Mouse (Mus musculus) stomach, embryonic 16.5 days (tissue): ENCODE results near the gene Ppm1e. TPM values are rescaled to one million over a fixed set of nuclear protein-coding genes. Genes with fewer than 3 reads are reported as not detected.

ENCODE experiments used
- ATAC-seq: fragments of 200-750 bp; cut with Nextera tagmentation; 2 replicates; pipeline ENCODE4 v1.8.0; 2017; ENCODE audit warnings: moderate number of reproducible peaks, moderate TSS enrichment; ENCODE audit not compliant: insufficient read depth, low FRiP score
- H3K27ac ChIP-seq: fragments of 300-500 bp; sonication (generic); 2 replicates; pipeline ENCODE4 v1.5.1; 2014; ENCODE audit warnings: low read length
- H3K27me3 ChIP-seq: fragments of 300-500 bp; sonication (generic); 2 replicates; pipeline ENCODE4 v1.6.1; 2014; ENCODE audit warnings: low read length, control low read depth, mixed read lengths; ENCODE audit not compliant: control insufficient read depth, insufficient read depth
- H3K36me3 ChIP-seq: fragments of 300-500 bp; sonication (generic); 2 replicates; pipeline ENCODE4 v1.6.1; 2014; ENCODE audit warnings: low read length; ENCODE audit not compliant: control insufficient read depth, insufficient read depth
- H3K4me1 ChIP-seq: fragments of 300-500 bp; sonication (generic); 2 replicates; pipeline ENCODE4 v1.6.1; 2014; ENCODE audit warnings: low read length, control low read depth, mixed read lengths; ENCODE audit not compliant: control insufficient read depth, insufficient read depth
- H3K4me2 ChIP-seq: fragments of 300-500 bp; sonication (generic); 2 replicates; pipeline ENCODE4 v1.6.1; 2014; ENCODE audit warnings: low read depth, low read length, mixed read lengths
- H3K4me3 ChIP-seq: fragments of 300-500 bp; sonication (generic); replicated peaks from 2 replicates; pipeline ENCODE4 v1.5.1; 2014; ENCODE audit warnings: mild to moderate bottlenecking, low read length
- H3K9ac ChIP-seq: fragments of 300-500 bp; sonication (generic); 2 replicates; pipeline ENCODE4 v1.6.1; 2014; ENCODE audit warnings: low read length
- H3K9me3 ChIP-seq: fragments of 300-500 bp; sonication (generic); replicated peaks from 2 replicates; pipeline ENCODE4 v1.6.1; 2016; ENCODE audit warnings: low read length, control low read depth; ENCODE audit not compliant: control insufficient read depth
- WGBS: fragments of 180-500 bp; shearing (Covaris S2); extraction: QIAGEN DNeasy Blood & Tissue Kit; methylation state at CpG from one replicate; pipeline ENCODE4 v1.1.7; 2014; 5-methylcytosine and 5-hydroxymethylcytosine counted together
- polyA plus RNA-seq: library from polyadenylated mRNA; unstranded; fragments of >200 nt; fragmentation: Nextera tagmentation; extraction: Ambion mirVana; gene quantifications from 2 replicates; pipeline ENCODE4 v1.2.1, GENCODE M21; 2015

Ppm1e gene
- polyA plus RNA-seq, 1 experiment from 2014 or later: 1.9 TPM

- H3K27me3 ChIP-seq: no peaks in the 10 kb centered on the region
- no peak for ATAC-seq
- no peak overlapping the region for H3K4me3 ChIP-seq
- WGBS: 59% methylated on average over 9 of the region's 9 CpGs
- no peaks in the 10 kb centered on the region for H3K36me3 ChIP-seq
- no peaks in the 10 kb centered on the region for H3K9me3 ChIP-seq
- H3K9ac ChIP-seq: no peak overlapping the region
- no peaks in the 10 kb centered on the region for H3K4me1 ChIP-seq
- H3K4me2 ChIP-seq: no peak overlapping the region
- H3K27ac ChIP-seq: no peak overlapping the region
Observed at GRCm38 (mm10) chr11:87246724-87247493, 111.9 kb downstream of the Ppm1e start.

- H3K9ac ChIP-seq: no peak overlapping the region
- WGBS: 59% methylated on average over 4 of the region's 4 CpGs
- ATAC-seq: no peak
- no peak overlapping the region for H3K4me2 ChIP-seq
- no peaks in the 10 kb centered on the region for H3K4me1 ChIP-seq
- no peak overlapping the region for H3K27ac ChIP-seq
- no peaks in the 10 kb centered on the region for H3K9me3 ChIP-seq
- no peak overlapping the region for H3K4me3 ChIP-seq
- no peaks in the 10 kb centered on the region for H3K27me3 ChIP-seq
- no peaks in the 10 kb centered on the region for H3K36me3 ChIP-seq
Observed at GRCm38 (mm10) chr11:87246107-87246651, 112.6 kb downstream of the Ppm1e start.

- no peaks in the 10 kb centered on the region for H3K9me3 ChIP-seq
- H3K36me3 ChIP-seq: no peaks in the 10 kb centered on the region
- H3K4me3 ChIP-seq: no peak overlapping the region
- no peak overlapping the region for H3K9ac ChIP-seq
- no peaks in the 10 kb centered on the region for H3K4me1 ChIP-seq
- WGBS: 80% methylated on average over 9 of the region's 9 CpGs
- no peak overlapping the region for H3K4me2 ChIP-seq
- no peak overlapping the region for H3K27ac ChIP-seq
- no peak for ATAC-seq
- no peaks in the 10 kb centered on the region for H3K27me3 ChIP-seq
Observed at GRCm38 (mm10) chr11:87245171-87245840, 113.5 kb downstream of the Ppm1e start.

- 62% methylated on average over 7 of the region's 7 CpGs for WGBS
- H3K9me3 ChIP-seq: no peaks in the 10 kb centered on the region
- H3K4me2 ChIP-seq: no peak overlapping the region
- no peaks in the 10 kb centered on the region for H3K4me1 ChIP-seq
- no peak for ATAC-seq
- H3K9ac ChIP-seq: no peak overlapping the region
- no peak overlapping the region for H3K4me3 ChIP-seq
- no peak overlapping the region for H3K27ac ChIP-seq
- H3K36me3 ChIP-seq: no peaks in the 10 kb centered on the region
- H3K27me3 ChIP-seq: no peaks in the 10 kb centered on the region
Observed at GRCm38 (mm10) chr11:87241256-87241655, 117.6 kb downstream of the Ppm1e start.

GRCm38 (mm10) chr11:87240833-87241215 lies 118.0 kb downstream of the Ppm1e start:
- Histone ChIP-seq H3K27ac (no peak overlapping the region), H3K9ac (no peak overlapping the region), H3K4me2 (no peak overlapping the region), H3K4me3 (no peak overlapping the region), H3K27me3 (no peaks in the 10 kb centered on the region), H3K36me3 (no peaks in the 10 kb centered on the region), H3K4me1 (no peaks in the 10 kb centered on the region), H3K9me3 (no peaks in the 10 kb centered on the region)
- ATAC-seq: no peak
- 82% methylated on average over 4 of the region's 4 CpGs for WGBS

- Histone ChIP-seq H3K36me3 (no peaks in the 10 kb centered on the region), H3K9ac (no peak overlapping the region), H3K4me3 (no peak overlapping the region), H3K27ac (no peak overlapping the region), H3K9me3 (no peaks in the 10 kb centered on the region), H3K4me2 (no peak overlapping the region), H3K27me3 (no peaks in the 10 kb centered on the region), H3K4me1 (no peaks in the 10 kb centered on the region)
- no peak for ATAC-seq
- WGBS: 87% methylated on average over 15 of the region's 15 CpGs
Observed at GRCm38 (mm10) chr11:87240141-87240832, 118.5 kb downstream of the Ppm1e start.

- ATAC-seq: no peak
- WGBS: 88% methylated on average over 7 of the region's 7 CpGs
Observed at GRCm38 (mm10) chr11:87238891-87239530, 119.8 kb downstream of the Ppm1e start.

GRCm38 (mm10) chr11:87235486-87235872 lies 123.3 kb downstream of the Ppm1e start:
- WGBS: 67% methylated on average over 5 of the region's 5 CpGs
- H3K4me2 ChIP-seq: no peak overlapping the region
- H3K36me3 ChIP-seq: no peaks in the 10 kb centered on the region
- no peak for ATAC-seq
- no peaks in the 10 kb centered on the region for H3K9me3 ChIP-seq
- no peaks in the 10 kb centered on the region for H3K27me3 ChIP-seq
- H3K4me3 ChIP-seq: no peak overlapping the region
- H3K4me1 ChIP-seq: no peaks in the 10 kb centered on the region
- no peak overlapping the region for H3K27ac ChIP-seq
- H3K9ac ChIP-seq: no peak overlapping the region

More at GRCm38 (mm10) chr11:87238891-87239530, 119.8 kb downstream of the Ppm1e start:
- Histone ChIP-seq H3K4me2 (no peak overlapping the region), H3K9ac (no peak overlapping the region; the same call in 1 of the 2 replicates), H3K27ac (no peak overlapping the region), H3K27me3 (no peaks in the 10 kb centered on the region), H3K4me1 (no peaks in the 10 kb centered on the region), H3K36me3 (no peaks in the 10 kb centered on the region), H3K9me3 (no peaks in the 10 kb centered on the region), H3K4me3 (no peak overlapping the region)
